Mouse (Mus musculus): ENCODE data around the gene Slc25a45.

DNA sequence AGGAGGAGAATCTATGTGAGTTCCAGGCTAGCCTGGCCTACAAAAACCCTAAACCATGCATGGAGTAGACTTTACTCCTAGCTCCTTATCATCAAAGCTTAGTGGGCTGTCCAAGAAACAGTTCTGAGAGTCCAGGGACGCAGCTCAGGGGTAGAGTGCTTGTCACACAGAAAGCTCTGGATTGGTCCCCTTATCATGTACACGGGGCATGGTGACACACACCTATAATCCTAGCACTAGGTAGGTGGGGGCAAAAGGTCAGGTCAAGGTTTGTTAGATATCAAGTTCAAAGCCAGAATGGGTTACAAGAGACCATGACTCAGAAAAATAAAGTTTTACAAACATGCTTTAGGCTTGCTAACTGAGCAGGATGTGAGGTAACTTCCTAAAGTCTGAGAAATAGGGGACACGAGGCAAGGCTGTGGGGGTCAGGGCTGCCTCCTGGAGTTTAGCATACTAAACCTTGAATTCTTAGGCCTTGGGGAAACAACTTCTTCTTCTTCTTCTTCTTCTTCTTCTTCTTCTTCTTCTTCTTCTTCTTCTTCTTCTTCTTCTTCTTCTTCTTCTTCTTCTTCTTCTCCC lies 9.7 kb downstream of the Slc25a45 start:
- TF ChIP-seq POLR2A (IDR thresholded peaks at IDR 0.05; ENCODE audit: control insufficient read depth, low read depth, low read length) (no peak), CTCF (IDR thresholded peaks at IDR 0.05; ENCODE audit: control insufficient read depth, insufficient read depth, insufficient replicate concordance, low read depth, low read length) (no peak)
